Mouse (Mus musculus): Measurements from ENCODE around the gene Prickle4.

The Prickle4 gene

GRCm38 (mm10) chr17:47706196-47706595 is 11.7 kb upstream of the Prickle4 start:
- in situ Hi-C loops (cut with MboI, MseI) = no loop called here

- in situ Hi-C loops (cut with MboI, MseI) = no loop called here
These were observed 10.2 kb upstream of the Prickle4 start for GRCm38 (mm10) chr17:47704692-47705091.

- in situ Hi-C loops (cut with MboI, MseI) = no loop called here
These were observed 9.0 kb upstream of the Prickle4 start for GRCm38 (mm10) chr17:47703556-47703955.

- in situ Hi-C loops (cut with MboI, MseI) = no loop called here
These were observed 8.2 kb upstream of the Prickle4 start for GRCm38 (mm10) chr17:47702548-47703345.

- in situ Hi-C loops (cut with MboI, MseI) = no loop called here
These were observed 7.3 kb upstream of the Prickle4 start for GRCm38 (mm10) chr17:47701793-47702192.

DNA sequence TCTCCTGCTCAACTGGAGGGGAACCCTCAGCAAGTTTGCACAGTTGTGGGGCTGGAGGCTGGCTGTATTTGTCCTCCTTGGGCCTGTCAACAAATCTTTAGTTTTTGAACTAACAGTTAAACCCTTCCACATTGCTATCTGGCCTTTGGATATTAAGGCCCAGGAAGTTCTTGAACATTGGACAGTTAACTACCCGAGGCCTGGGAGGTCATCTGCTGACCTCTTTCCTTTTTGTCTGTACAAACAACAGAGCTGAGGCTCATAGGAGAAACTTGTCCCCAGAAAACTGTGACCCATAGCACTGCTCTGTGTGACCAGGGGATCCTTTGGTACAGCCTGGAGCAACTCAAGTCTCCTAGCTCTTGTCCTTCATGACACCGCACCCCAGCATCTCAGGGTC is 4.5 kb upstream of the Prickle4 start:
- in situ Hi-C loops (cut with MboI, MseI) = no loop called here

DNA sequence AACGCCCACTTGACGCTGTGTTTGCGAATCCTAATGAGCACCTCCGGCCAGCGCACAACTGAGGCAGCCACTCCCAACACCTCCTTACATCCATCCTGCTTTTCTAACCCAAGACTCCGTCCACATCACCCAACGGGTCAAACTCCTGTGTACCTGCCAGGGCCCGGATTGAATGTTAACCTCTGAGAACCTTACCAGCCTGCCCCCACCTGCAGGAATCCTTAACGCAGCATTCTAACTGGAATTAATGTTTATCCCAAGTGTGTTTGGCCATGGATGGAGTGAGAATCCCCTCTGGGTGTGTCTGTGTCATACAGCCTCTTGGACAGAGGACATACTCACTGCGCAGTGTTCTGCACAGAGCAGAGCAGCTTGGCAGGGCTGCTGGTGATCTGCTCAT is 3.6 kb upstream of the Prickle4 start:
- in situ Hi-C loops (cut with MboI, MseI) = no loop called here

- in situ Hi-C loops (cut with MboI, MseI) = no loop called here
These were observed 788 bp upstream of the Prickle4 start for GRCm38 (mm10) chr17:47695337-47695710.

DNA sequence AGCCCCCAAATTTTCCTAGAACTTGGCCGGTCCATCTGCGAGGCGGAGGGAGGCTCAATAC is 264 bp downstream of the Prickle4 start, which contains the start of gene Gm21981:
Gene Gm21981, minus strand, starts transcription at position 14 of the 61 bp plus-strand sequence.
- in situ Hi-C loops (cut with MboI, MseI) = loop anchor here (5.0 kb wide), 2 partner anchors 82 to 182 kb away; partner anchors contain the start of genes Bysl, Gm20517 and Med20

- in situ Hi-C loops (cut with MboI, MseI) = loop anchor here (5.0 kb wide), 2 partner anchors 82 to 182 kb away; partner anchors contain the start of genes Bysl, Gm20517 and Med20
These were observed 680 bp downstream of the Prickle4 start for GRCm38 (mm10) chr17:47693671-47694441.

DNA sequence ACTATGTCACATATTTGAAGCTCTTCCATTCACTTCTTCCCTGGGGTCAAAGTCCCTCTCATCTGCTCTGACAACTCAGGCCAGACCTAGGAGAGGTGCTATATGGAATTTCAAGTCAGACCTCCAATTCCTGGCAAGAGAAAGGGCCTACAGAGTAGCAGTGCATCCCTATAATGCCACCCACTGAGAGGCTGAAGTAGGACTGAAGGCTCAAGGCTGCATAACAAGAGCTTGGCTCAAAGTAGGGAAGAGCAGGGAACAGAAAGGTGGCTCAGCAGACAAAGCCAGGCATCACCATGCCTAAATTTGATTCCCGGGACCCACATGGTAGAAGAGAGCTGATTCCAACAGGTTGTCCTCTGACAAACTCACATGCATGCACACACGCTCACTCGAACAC is 2.9 kb downstream of the Prickle4 start:
- in situ Hi-C loops (cut with MboI, MseI) = loop anchor here (5.0 kb wide), 2 partner anchors 79 to 179 kb away; partner anchors contain the start of genes Bysl, Gm20517 and Med20

DNA sequence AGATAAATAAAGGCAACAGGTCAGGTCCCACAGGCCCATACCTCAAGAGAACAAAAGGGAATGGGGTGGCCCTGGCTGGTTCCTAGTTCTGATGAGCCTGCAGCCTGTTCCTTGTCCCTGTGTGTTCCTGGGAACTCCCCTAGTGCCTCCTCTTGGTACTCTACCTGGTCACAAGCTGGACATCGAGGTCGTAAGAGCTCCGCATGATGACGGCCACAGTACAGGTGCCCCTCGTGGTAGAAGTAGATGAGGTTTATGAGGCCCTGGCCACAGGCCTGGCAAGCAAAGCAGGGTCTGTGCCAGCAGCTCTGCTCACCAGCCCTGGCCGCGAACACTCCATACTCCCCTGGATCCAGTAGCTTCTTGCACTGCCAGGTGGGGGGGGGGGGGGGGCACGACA is 4.6 kb downstream of the Prickle4 start:
- in situ Hi-C loops (cut with MboI, MseI) = loop anchor here (5.0 kb wide), 2 partner anchors 78 to 178 kb away; partner anchors contain the start of genes Bysl, Gm20517 and Med20

DNA sequence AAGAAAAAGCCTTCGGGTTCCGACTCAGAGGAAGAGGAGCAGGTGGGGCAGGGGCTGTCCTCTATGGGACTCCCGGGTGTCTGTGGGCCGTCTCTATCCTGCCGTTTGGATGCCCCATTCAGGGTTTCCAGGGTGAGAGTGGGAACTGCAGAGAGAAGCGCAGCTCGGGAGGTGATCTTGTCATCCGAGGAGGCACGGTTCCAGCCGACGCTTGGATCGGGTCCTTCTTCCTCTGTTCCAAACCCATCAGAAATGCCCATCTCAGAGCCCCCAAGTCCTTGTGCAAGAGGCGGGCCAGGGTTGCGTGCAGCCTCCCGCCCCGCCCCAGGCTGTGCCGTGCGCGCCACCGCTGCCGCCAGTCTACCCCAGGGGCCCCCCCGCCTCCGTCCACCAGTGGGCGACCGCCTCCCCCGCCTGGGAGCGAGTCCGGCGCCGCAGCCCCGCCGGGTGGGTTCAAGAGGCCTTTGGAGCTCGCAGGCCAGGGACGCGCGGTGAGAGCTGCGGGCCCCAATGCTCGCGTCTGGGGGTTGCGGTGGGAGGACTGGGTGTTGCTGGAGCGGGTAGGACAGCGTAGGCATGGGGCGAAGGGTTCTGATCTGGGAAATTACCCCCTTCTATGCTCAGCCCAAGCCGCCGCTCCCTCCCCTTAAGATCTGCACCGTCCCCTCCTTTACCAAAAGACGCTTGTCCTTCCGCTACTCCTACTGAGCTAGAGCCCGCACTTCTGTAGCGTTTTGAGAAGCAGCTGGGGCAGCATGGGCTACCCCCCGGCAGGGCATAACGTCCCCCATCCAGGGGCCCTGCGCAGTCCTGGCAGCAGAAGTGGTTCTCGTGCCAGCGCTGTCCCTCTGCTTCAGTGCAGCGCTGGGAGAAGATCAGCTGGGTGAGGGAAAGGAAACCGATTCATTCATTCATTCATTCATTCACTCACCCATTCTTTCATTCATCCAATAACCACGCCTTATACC is 5.6 kb downstream of the Prickle4 start, which contains the start of gene Frs3:
Gene Frs3, plus strand, starts transcription at position 423 of the 968 bp plus-strand sequence.
- in situ Hi-C loops (cut with MboI, MseI) = no loop called here

DNA sequence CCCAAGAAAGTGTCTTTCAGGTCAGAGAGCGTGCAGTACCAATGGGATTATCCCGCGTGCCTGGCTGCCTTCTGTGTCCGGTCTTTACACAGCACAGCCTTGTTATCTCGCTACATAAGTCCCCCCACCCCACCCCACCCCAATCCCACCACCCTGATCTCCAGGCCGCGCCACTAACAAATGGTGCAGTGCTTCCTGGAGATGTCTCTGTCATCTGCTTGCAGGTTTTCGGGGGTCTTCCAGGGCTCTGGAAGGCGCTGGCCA is 6.3 kb downstream of the Prickle4 start, which contains the start of gene Tomm6:
Gene Tomm6, minus strand, starts transcription at position 43 of the 264 bp plus-strand sequence.
- in situ Hi-C loops (cut with MboI, MseI) = no loop called here

DNA sequence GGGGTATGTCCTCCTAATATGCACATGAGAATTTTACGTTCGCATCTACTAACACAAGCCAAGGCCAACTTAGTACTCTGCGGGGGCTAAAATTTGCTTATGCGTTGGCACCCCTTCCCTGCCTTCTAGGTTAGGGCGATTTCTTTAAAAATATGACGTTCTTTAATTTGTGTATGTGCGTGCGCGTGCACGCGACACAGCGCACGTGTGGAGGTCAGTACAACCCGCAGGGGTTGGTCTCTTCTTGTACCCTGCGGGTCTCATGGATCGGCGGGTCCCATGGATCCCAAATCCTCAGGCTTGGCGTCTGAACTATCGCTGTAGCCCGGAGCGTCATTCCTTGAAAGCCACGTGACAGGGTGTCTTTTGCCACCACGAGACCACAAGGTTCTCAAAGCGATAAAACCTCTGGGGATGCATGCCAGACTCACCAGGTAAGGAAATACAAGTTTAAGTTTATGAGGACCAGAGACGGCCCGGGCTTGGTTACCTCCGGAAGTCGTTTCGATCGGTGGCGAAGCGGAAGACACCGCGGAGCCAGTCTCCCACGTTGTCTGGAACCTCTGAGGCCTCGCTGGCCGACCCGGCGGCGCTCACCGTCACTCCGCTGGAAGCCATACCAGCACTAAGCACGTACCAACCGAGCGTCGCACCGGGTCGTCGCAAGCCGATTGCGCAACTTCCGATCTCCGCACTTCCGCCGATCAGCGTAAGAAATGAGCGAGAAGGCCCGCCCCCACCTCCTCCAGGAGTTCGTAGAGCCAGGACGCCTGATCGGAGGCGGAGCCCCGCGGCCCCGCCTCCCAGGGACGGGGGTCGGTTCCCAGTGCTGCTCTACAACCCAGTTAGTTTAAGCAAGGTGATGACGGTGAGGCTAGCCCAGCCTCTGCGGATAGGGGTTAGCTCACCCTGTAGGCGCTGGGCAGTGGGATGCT is 6.9 kb downstream of the Prickle4 start:
- in situ Hi-C loops (cut with MboI, MseI) = no loop called here

- in situ Hi-C loops (cut with MboI, MseI) = loop anchor here (5.0 kb wide), 1 partner anchor 51 kb away; the partner anchor contains the start of gene Usp49
These were observed 11.7 kb downstream of the Prickle4 start for GRCm38 (mm10) chr17:47682836-47683235.

- in situ Hi-C loops (cut with MboI, MseI) = no loop called here
These were observed 15.8 kb downstream of the Prickle4 start for GRCm38 (mm10) chr17:47678702-47679101.

DNA sequence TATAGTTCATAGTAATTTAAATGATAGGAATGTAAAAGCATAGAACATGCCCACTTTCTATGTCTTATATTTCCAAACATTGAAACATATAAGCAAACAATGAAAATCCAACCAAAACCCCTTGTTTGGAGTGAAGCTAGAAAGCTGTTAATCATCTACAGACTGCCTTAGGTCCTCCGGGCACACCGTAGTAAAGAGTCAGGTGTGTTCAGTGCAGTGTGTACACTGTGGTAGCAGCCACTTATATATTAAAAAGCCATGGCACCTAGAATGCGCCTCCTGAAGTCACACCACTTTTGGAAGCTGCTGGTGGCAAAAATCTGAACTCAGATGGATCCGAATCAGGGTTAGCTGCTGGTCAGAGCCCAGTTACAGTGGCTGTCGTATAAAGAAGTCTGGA is 16.3 kb downstream of the Prickle4 start:
- in situ Hi-C loops (cut with MboI, MseI) = no loop called here

DNA sequence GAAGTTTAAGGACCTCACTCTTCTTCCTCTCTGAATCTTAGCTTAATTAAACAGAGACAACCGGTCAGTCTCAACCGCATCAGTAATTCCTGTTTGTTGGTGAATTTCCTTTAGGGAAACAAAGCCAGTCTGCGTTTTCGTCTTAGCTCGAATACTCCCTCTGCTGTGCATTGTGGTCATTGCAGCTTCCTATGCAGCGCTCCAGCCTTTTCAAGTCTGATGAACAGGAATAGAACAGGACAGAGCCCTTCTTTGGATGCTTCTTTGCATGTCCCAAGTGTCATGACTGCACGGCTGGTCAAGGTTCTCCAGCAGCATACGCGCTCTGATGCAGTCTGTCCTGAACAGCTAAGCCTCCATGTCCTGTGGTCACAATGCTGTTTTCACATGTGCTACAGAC is 18.0 kb downstream of the Prickle4 start:
- in situ Hi-C loops (cut with MboI, MseI) = no loop called here

DNA sequence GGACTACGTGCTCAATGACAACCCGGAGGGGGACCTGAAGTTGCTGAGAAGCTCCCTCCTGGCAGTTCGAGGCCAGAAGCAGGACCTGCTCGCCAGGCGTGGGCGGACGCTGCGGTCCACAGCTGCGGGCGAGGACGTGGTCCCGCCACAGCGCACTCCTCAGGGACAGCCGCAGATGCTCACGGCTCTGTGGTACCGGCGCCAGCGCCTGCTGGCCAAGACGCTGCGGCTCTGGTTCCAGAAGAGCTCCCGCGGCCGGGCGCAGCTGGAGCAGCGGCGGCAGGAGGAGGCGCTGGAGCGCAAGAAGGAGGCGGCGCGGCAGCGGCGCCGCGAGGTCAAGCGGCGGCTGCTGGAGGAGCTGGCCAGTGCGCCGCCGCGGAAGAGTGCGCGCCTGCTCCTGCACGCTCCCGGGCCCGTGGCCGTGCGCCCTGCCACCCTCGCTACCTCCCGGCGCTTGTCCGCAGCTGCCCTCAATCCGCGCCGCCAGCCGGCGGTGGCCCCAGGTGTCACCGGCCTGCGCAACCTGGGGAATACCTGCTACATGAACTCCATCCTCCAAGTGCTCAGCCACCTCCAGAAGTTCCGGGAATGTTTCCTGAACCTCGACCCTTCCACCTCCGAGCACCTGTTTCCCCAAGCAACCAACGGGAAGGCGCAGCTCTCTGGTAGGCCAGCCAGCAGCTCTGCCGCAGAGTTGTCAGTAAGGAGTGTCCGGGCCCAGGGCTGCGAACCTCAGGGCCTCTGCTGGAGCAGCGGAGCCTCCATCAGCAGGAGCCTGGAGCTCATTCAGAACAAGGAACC is 22.0 kb downstream of the Prickle4 start:
- in situ Hi-C loops (cut with MboI, MseI) = no loop called here

Data from T-helper 2 cell (primary cell).